In genomic region chr9:44209416-44209815, GRCm38 (mm10) we compare ENCODE assay signal across 33 mouse cellular contexts. TPM values are rescaled to one million over a fixed set of nuclear protein-coding genes. Genes with fewer than 3 reads are reported as not detected.
"Had no signal": no experiment of that assay in that cellular context is flagged by ENCODE, and none has a peak within 500 bp of the region (broad histone marks: within the 10 kb centered on the region; RNA-seq: fewer than 3 reads in every experiment).

No protein-coding gene starts in this region.

- H3K27me3 ChIP-seq: heart, embryonic 12.5 days; hindbrain, embryonic 12.5 days; kidney, embryonic 15.5 days; limb, embryonic 13.5 days; limb, embryonic 15.5 days; liver, embryonic 13.5 days had no signal

- H3K27ac ChIP-seq: gastrocnemius, adult 2 months; heart, embryonic 10.5 days; hindbrain, embryonic 10.5 days; hindbrain, embryonic 12.5 days; hindbrain, embryonic 14.5 days; kidney, embryonic 15.5 days; kidney, postnatal 0 days; limb, embryonic 13.5 days; limb, embryonic 15.5 days; liver, embryonic 13.5 days had no signal

- H3K4me3 ChIP-seq: gastrocnemius, adult 2 months; heart, embryonic 10.5 days; heart, embryonic 12.5 days; hindbrain, embryonic 10.5 days; hindbrain, embryonic 12.5 days; kidney, embryonic 15.5 days; limb, embryonic 13.5 days; limb, embryonic 15.5 days; liver, embryonic 13.5 days had no signal

- ATAC-seq: forebrain, embryonic 16.5 days; hindbrain, embryonic 16.5 days; inflammation-experienced regulatory T-cells, adult 6 months had no signal

- H3K4me2 ChIP-seq: heart, embryonic 12.5 days; hindbrain, embryonic 12.5 days; hindbrain, embryonic 14.5 days; kidney, embryonic 15.5 days; limb, embryonic 13.5 days; limb, embryonic 15.5 days; liver, embryonic 11.5 days; liver, embryonic 13.5 days had no signal

- DNase-seq: gastrocnemius, adult 2 months; gastrocnemius, postnatal 10 days; gastrocnemius, postnatal 25 days; heart, adult 18-20 months; heart, postnatal 10 days; heart, postnatal 4 days; kidney, adult 18-20 months; kidney, adult 9 months; kidney, postnatal 25 days; kidney, postnatal 4 days; layer of hippocampus, adult 9-11 months; left cerebral cortex, postnatal 4 days; liver, embryonic 13.5 days had no signal

- H3K9ac ChIP-seq: heart, embryonic 12.5 days; hindbrain, embryonic 12.5 days; hindbrain, embryonic 14.5 days; kidney, embryonic 15.5 days; limb, embryonic 13.5 days; limb, embryonic 15.5 days; liver, embryonic 13.5 days had no signal

- H3K9me3 ChIP-seq: heart, embryonic 10.5 days; kidney, embryonic 15.5 days; limb, embryonic 15.5 days; liver, embryonic 13.5 days had no signal

- H3K4me1 ChIP-seq: heart, embryonic 10.5 days; hindbrain, embryonic 10.5 days; hindbrain, embryonic 12.5 days; kidney, embryonic 15.5 days; limb, embryonic 13.5 days; limb, embryonic 15.5 days had no signal

RNA-seq across cellular contexts. Expression of gene Ccdc153, which starts 31.1 kb away (rescaled TPM):
- total RNA-seq: gastrocnemius, adult 2 months; gastrocnemius, postnatal 10 days; gastrocnemius, postnatal 25 days; gastrocnemius, postnatal 4 days; granulocyte monocyte progenitor cell, adult 5-6 weeks; heart, adult 8-10 months; heart, postnatal 10 days; heart, postnatal 25 days; heart, postnatal 4 days had no signal
- polyA plus RNA-seq: forebrain, embryonic 16.5 days; frontal cortex, adult 2 months; heart, embryonic 10.5 days; heart, embryonic 12.5 days; heart, embryonic 14.5 days; hindbrain, embryonic 10.5 days; hindbrain, embryonic 12.5 days; hindbrain, embryonic 14.5 days; hindbrain, embryonic 16.5 days; inflammation-experienced regulatory T-cells, adult 6 months; kidney, embryonic 15.5 days; kidney, postnatal 0 days; limb, embryonic 11.5 days; limb, embryonic 13.5 days; limb, embryonic 15.5 days; liver, embryonic 11.5 days; liver, embryonic 13.5 days had no signal

RNA-seq across cellular contexts. Expression of gene Pdzd3, which starts 41.9 kb away (rescaled TPM):
- total RNA-seq: granulocyte monocyte progenitor cell, adult 5-6 weeks had no signal
- polyA plus RNA-seq: heart, embryonic 10.5 days; heart, embryonic 12.5 days; heart, embryonic 14.5 days; hindbrain, embryonic 10.5 days; liver, embryonic 11.5 days had no signal
